Mouse (Mus musculus) kidney, embryonic 16.5 days (tissue): ENCODE results near the gene Itga7. TPM values are rescaled to one million over a fixed set of nuclear protein-coding genes. Genes with fewer than 3 reads are reported as not detected.

Source experiments
- ATAC-seq: fragments of 200-750 bp; cut with Nextera tagmentation; 2 replicates; pipeline ENCODE4 v1.8.0; 2017; ENCODE audit warnings: moderate TSS enrichment; ENCODE audit not compliant: low FRiP score, low TSS enrichment
- H3K27ac ChIP-seq: fragments of 300-500 bp; sonication (generic); 2 replicates; pipeline ENCODE4 v1.5.1; 2014; ENCODE audit warnings: low read length
- H3K27me3 ChIP-seq: fragments of 300-500 bp; sonication (generic); 2 replicates; pipeline ENCODE4 v1.6.1; 2014; ENCODE audit warnings: low read length, control low read depth, mixed read lengths; ENCODE audit not compliant: insufficient read depth
- H3K36me3 ChIP-seq: fragments of 300-500 bp; sonication (generic); 2 replicates; pipeline ENCODE4 v1.6.1; 2014; ENCODE audit warnings: low read length, control low read depth, mixed read lengths; ENCODE audit not compliant: insufficient read depth
- H3K4me1 ChIP-seq: fragments of 300-500 bp; sonication (generic); 2 replicates; pipeline ENCODE4 v1.6.1; 2014; ENCODE audit warnings: low read length, control low read depth, mixed read lengths; ENCODE audit not compliant: insufficient read depth
- H3K4me2 ChIP-seq: fragments of 300-500 bp; sonication (generic); replicated peaks from 2 replicates; pipeline ENCODE4 v1.6.1; 2014; ENCODE audit warnings: low read depth, low read length
- H3K4me3 ChIP-seq: fragments of 300-500 bp; sonication (generic); 2 replicates; pipeline ENCODE4 v1.5.1; 2014; ENCODE audit warnings: mild to moderate bottlenecking, low read length
- H3K9ac ChIP-seq: fragments of 300-500 bp; sonication (generic); replicated peaks from 2 replicates; pipeline ENCODE4 v1.6.1; 2014; ENCODE audit warnings: low read length
- H3K9me3 ChIP-seq: fragments of 300-500 bp; sonication (generic); 2 replicates; pipeline ENCODE4 v1.6.1; 2016; ENCODE audit warnings: low read length, control low read depth
- WGBS: fragments of 180-500 bp; shearing (Covaris S2); extraction: QIAGEN DNeasy Blood & Tissue Kit; methylation state at CpG from one replicate; pipeline ENCODE4 v1.1.7; 2014; 5-methylcytosine and 5-hydroxymethylcytosine counted together
- polyA plus RNA-seq: library from polyadenylated mRNA; unstranded; fragments of >200 nt; fragmentation: Nextera tagmentation; extraction: Ambion mirVana; gene quantifications from 2 replicates; pipeline ENCODE4 v1.2.1, GENCODE M21; 2015

Itga7 gene
- polyA plus RNA-seq, result 3.9 and 4.0 TPM in 2 replicates

DNA sequence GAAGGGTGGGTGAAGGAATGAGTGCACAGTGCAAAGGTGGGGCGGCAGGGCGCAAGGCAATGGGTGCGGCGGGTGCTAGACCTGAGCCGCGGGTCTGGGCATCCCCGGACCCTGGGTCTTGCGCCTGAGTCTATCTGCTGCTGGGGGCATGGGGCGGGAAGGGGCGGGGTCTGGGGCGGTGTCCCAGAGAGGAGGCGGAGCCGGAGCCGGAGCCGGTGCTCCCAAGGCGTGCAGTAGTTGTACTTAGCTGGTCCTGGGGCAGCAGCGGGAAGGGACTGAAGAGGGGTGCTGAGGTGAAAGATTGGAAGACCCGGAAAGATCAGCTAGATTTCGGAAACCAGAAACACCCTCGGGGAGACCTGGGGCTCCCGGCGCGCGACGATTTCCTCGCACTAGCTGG, at the start of gene Itga7:
Gene Itga7 (plus strand): TSS at position 245 of the 400 bp plus-strand sequence.
- H3K4me1 ChIP-seq, result peaks cover 10% of the 10 kb centered on the region
- whole genome bisulfite sequencing, result under 1% methylated on average over 26 of the region's 26 CpGs
- H3K9ac ChIP-seq, result peak within 1 kb of the TSS; percentile 35
- H3K4me3 ChIP-seq, result peak within 1 kb of the TSS; percentile 51
- H3K9me3 ChIP-seq, result no peaks in the 10 kb centered on the region
- H3K4me2 ChIP-seq, result peak within 1 kb of the TSS; percentile 85
- peak; percentile 91 for ATAC-seq
- peaks cover 50% of the 10 kb centered on the region for H3K27me3 ChIP-seq
- H3K36me3 ChIP-seq, result no peaks in the 10 kb centered on the region
- H3K27ac ChIP-seq, result no peak within 1 kb of the TSS

- 0% methylated on average over 7 of the region's 7 CpGs for WGBS
- ATAC-seq, result peak; percentile 67
- Histone ChIP-seq H3K36me3 (peaks cover 28% of the 10 kb centered on the region), H3K4me2 (peak overlapping the region; percentile 94), H3K4me1 (peaks cover 32% of the 10 kb centered on the region), H3K9ac (peak overlapping the region; percentile 87), H3K27me3 (no peaks in the 10 kb centered on the region; the same call in 1 of the 2 replicates), H3K9me3 (no peaks in the 10 kb centered on the region), H3K4me3 (peak overlapping the region; percentile 82), H3K27ac (peak overlapping the region; percentile 94)
These were observed 44.4 kb upstream of the Itga7 start for GRCm38 (mm10) chr10:128888941-128889827.

- WGBS, result 22% methylated on average over 1 of the region's 2 CpGs
- Histone ChIP-seq H3K36me3 (peaks cover 23% of the 10 kb centered on the region), H3K9ac (peak overlapping the region; percentile 87), H3K4me2 (peak overlapping the region; percentile 94), H3K9me3 (no peaks in the 10 kb centered on the region), H3K27me3 (no peaks in the 10 kb centered on the region; the same call in 1 of the 2 replicates), H3K4me1 (peaks cover 32% of the 10 kb centered on the region), H3K4me3 (peak overlapping the region; percentile 82), H3K27ac (peak overlapping the region; percentile 94)
- ATAC-seq, result no peak
These were observed 43.8 kb upstream of the Itga7 start for GRCm38 (mm10) chr10:128889846-128890245.

DNA sequence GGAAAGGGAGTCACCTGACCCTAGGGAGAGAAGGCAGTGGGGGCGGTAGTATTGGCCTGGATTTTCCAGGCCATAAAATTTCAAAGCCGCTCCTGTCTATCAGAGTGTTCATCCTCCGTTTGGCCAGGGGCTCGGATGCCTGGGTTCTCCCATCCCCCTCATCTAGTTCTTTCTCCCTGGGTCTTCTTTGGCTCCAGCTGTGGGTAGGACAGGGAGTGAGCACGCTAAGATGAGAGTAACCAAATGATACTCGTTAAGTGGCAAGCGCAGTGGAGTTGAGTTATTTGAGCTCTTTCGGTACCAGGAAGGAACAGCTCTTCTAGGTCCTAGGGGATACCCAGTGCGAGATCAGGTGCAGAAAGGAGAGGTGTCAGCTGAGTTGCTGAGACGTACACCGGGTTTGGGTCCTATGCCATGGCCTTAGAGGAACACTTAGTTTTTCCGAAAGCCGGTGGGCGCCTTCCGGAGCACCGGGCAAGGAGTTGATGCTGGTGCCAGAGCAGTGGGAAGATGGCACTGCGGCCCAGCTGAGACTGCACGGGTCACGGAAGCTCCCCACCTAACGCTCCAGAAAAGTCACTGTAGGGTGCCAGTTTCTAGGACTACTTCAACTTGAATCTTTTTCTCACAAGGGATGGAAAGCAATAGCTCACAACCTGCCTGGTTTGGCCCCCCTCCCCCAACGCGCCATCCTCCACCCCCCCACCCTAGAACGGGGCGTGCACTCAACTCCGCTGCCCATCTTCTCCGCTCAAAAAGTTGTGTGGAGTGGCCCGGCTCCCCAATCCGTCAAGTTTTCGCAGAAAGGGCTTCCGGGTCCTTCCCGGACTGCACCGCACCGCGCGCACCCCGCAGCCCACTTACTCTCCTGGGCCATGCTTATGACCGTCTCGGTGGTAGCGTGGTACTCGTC, 43.0 kb upstream of the Itga7 start:
- WGBS, result under 1% methylated on average over 40 of the region's 40 CpGs
- H3K9me3 ChIP-seq, result no peaks in the 10 kb centered on the region
- no peaks in the 10 kb centered on the region; the same call in 1 of the 2 replicates for H3K27me3 ChIP-seq
- peak overlapping the region; percentile 87 for H3K9ac ChIP-seq
- peak overlapping the region; percentile 94 for H3K27ac ChIP-seq
- peak overlapping the region; percentile 94 for H3K4me2 ChIP-seq
- peak; percentile 0; the same call in 1 of the 2 replicates for ATAC-seq
- peak overlapping the region; percentile 82 for H3K4me3 ChIP-seq
- peaks cover 15% of the 10 kb centered on the region for H3K36me3 ChIP-seq
- H3K4me1 ChIP-seq, result peaks cover 37% of the 10 kb centered on the region

DNA sequence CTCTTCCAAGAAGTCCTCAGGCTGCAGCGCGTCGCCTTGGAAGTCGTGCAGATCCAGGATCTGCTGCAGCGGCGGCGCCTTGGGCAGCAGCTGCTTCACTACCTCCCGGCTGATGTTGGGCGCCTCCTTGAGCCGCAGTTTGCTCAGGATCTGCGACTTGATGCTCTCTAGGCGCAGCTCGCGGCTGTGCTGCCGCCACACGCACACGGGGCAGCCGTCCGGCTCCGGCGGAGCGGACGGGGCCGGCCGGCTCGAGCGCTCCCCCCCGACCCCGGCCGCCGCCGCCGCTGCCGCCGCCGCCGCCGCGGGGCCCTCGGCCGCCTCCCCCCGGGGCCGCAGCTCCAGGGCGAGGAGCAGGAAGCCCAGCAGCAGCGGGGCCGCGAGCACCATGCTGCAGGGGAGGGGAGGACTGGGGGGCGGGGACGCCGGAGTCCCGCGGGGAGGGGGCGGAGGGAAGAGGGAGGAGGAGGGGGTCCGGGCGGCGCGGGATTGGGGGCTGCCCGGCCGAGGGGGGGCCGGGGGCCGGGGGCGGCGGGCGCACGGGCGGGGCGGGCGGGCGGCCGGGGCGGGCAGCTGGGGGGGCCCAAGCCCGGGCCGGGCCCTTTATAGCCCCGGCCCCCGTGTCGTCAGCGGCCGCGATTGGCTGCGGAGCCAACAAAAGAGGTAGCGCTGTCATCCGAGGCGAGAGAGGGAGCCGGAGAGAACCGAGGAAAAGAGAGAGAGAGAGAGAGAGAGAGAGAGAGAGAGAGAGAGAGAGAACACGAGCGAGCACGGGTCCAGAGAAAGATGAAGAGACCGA, 42.1 kb upstream of the Itga7 start, which contains the start of gene Gdf11:
Gene Gdf11 (minus strand): TSS at position 423 of the 799 bp plus-strand sequence.
- Histone ChIP-seq H3K27me3 (peaks cover 8% of the 10 kb centered on the region), H3K4me2 (peak within 1 kb of the TSS; percentile 94), H3K36me3 (peaks cover 7% of the 10 kb centered on the region), H3K9ac (peak within 1 kb of the TSS; percentile 87), H3K4me3 (peak within 1 kb of the TSS; percentile 82), H3K27ac (peak within 1 kb of the TSS; percentile 94), H3K9me3 (no peaks in the 10 kb centered on the region), H3K4me1 (peaks cover 43% of the 10 kb centered on the region)
- under 1% methylated on average over 55 of the region's 89 CpGs for WGBS
- ATAC-seq, result peak; percentile 69

GRCm38 (mm10) chr10:128892246-128892645, 41.4 kb upstream of the Itga7 start:
- peaks cover 7% of the 10 kb centered on the region for H3K36me3 ChIP-seq
- peaks cover 14% of the 10 kb centered on the region for H3K27me3 ChIP-seq
- H3K27ac ChIP-seq, result peak overlapping the region; percentile 94
- peak overlapping the region; percentile 94 for H3K4me2 ChIP-seq
- no peak for ATAC-seq
- peak overlapping the region; percentile 87 for H3K9ac ChIP-seq
- no peaks in the 10 kb centered on the region for H3K9me3 ChIP-seq
- H3K4me3 ChIP-seq, result peak overlapping the region; percentile 82
- H3K4me1 ChIP-seq, result peaks cover 43% of the 10 kb centered on the region
- 2% methylated on average over 9 of the region's 9 CpGs for WGBS

DNA sequence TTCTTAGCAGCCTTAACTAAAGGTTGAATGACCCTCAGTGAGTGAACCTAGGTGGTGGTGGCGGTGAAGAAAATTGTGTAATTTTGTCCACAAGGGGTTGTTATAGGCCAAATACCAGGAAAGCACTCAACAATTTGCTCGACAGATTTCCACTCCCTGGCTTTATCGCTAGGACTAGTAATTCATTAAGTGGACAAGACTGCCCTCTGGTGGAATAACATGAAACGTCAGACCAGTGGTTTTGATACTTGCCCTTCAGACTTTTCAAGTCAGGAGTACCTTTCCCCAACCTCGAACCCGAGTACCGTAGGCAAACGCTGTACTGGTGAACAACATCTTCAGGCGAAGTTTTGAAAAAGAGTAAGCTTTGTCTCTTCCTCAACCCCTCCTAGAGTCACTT, 38.2 kb upstream of the Itga7 start:
- H3K4me1 ChIP-seq, result peaks cover 26% of the 10 kb centered on the region
- peaks cover 14% of the 10 kb centered on the region for H3K27me3 ChIP-seq
- H3K4me2 ChIP-seq, result peak overlapping the region; percentile 35
- peak overlapping the region; percentile 17 for H3K4me3 ChIP-seq
- 0% methylated on average over 9 of the region's 9 CpGs for WGBS
- no peak for ATAC-seq
- no peaks in the 10 kb centered on the region for H3K36me3 ChIP-seq
- no peaks in the 10 kb centered on the region for H3K9me3 ChIP-seq
- no peak overlapping the region for H3K27ac ChIP-seq
- H3K9ac ChIP-seq, result 0 out of 2 replicates have a peak overlapping the region, but pooled peaks have one; percentile 41

GRCm38 (mm10) chr10:128895952-128896693, 37.5 kb upstream of the Itga7 start:
- Histone ChIP-seq H3K27ac (no peak overlapping the region), H3K9me3 (no peaks in the 10 kb centered on the region), H3K9ac (0 out of 2 replicates have a peak overlapping the region, but pooled peaks have one; percentile 41), H3K36me3 (no peaks in the 10 kb centered on the region), H3K4me3 (peak overlapping the region; percentile 17), H3K4me1 (peaks cover 23% of the 10 kb centered on the region), H3K4me2 (peak overlapping the region; percentile 35), H3K27me3 (peaks cover 14% of the 10 kb centered on the region)
- 5% methylated on average over 17 of the region's 17 CpGs for WGBS
- no peak for ATAC-seq
